Comparison of ENCODE assay signal across 20 mouse cellular contexts in the genomic region with DNA sequence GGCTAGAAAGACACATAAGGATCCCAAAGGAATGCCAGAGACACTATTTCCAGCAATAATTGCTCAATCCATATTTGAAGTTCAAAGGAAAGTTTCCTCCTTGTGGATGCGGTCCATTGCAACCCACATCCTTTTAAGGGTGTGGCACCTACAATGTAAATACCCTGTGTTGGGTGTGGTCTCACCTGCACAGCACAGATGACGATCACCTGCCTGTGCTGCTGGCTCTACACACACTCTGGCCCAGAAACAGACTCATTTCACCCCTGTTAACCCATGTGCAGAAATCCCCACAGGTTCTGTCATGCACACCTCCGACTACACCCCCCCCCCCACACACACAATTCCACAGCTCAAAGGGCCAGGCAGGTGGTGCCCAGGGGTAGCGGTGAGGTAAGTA. TPM values are rescaled to one million over a fixed set of nuclear protein-coding genes. Genes with fewer than 3 reads are reported as not detected.
"Had no signal": no experiment of that assay in that cellular context is flagged by ENCODE, and none has a peak within 500 bp of the region (broad histone marks: within the 10 kb centered on the region; RNA-seq: fewer than 3 reads in every experiment).

No protein-coding gene starts in this region.

- H3K9ac ChIP-seq: liver, postnatal 0 days; lung, embryonic 15.5 days; midbrain, embryonic 13.5 days; midbrain, embryonic 15.5 days; neural tube, embryonic 12.5 days; stomach, embryonic 15.5 days had no signal

- ATAC-seq: liver, postnatal 0 days; lung, postnatal 0 days; midbrain, embryonic 13.5 days; midbrain, embryonic 15.5 days had no signal

- DNase-seq: liver, postnatal 0 days; lung, adult 2 months; lung, postnatal 14 days; lung, postnatal 36 days; retina, postnatal 1 day; right cerebral cortex, postnatal 14 days; thymus, adult 2 months; thymus, postnatal 25 days; thymus, postnatal 4 days had no signal

- H3K27ac ChIP-seq: lung, embryonic 15.5 days; macrophage; midbrain, embryonic 13.5 days; midbrain, embryonic 15.5 days; neural tube, embryonic 12.5 days; stomach, embryonic 15.5 days had no signal

- H3K4me3 ChIP-seq: lung, embryonic 15.5 days; megakaryocyte, embryonic 14.5 days; midbrain, embryonic 13.5 days; midbrain, embryonic 15.5 days; neural tube, embryonic 12.5 days; stomach, embryonic 15.5 days had no signal

- H3K36me3 ChIP-seq: lung, embryonic 15.5 days; midbrain, embryonic 13.5 days; midbrain, embryonic 15.5 days; neural tube, embryonic 12.5 days; stomach, embryonic 15.5 days had no signal

- H3K27me3 ChIP-seq: lung, embryonic 15.5 days; midbrain, embryonic 13.5 days; midbrain, embryonic 15.5 days; neural tube, embryonic 12.5 days; stomach, embryonic 15.5 days had no signal

- H3K4me2 ChIP-seq: lung, embryonic 15.5 days; midbrain, embryonic 11.5 days; midbrain, embryonic 13.5 days; midbrain, embryonic 15.5 days; neural tube, embryonic 12.5 days; stomach, embryonic 15.5 days had no signal

- H3K4me1 ChIP-seq: lung, embryonic 15.5 days; midbrain, embryonic 13.5 days; midbrain, embryonic 15.5 days; neural tube, embryonic 12.5 days; stomach, embryonic 15.5 days had no signal

- H3K9me3 ChIP-seq: lung, embryonic 15.5 days; megakaryocyte, embryonic 14.5 days; midbrain, embryonic 13.5 days; midbrain, embryonic 15.5 days; neural tube, embryonic 12.5 days; stomach, embryonic 15.5 days had no signal

RNA-seq across cellular contexts. Expression of a gene that starts 59.2 kb away (rescaled TPM):
- total RNA-seq: megakaryocyte progenitor cell, adult 5-6 weeks; monocyte, adult 5-6 weeks had no signal
- polyA plus RNA-seq: liver, postnatal 0 days; lung, embryonic 15.5 days; lung, postnatal 0 days; macrophage had no signal
